Mouse (Mus musculus) stomach, embryonic 14.5 days (tissue): ENCODE results near the gene Dcaf11. TPM values are rescaled to one million over a fixed set of nuclear protein-coding genes. Genes with fewer than 3 reads are reported as not detected.

Experiments
- ATAC-seq: fragments of 200-750 bp; cut with Nextera tagmentation; 2 replicates; pipeline ENCODE4 v1.8.0; 2017; ENCODE audit warnings: low read depth, moderate TSS enrichment; ENCODE audit not compliant: insufficient number of reproducible peaks, insufficient read depth, low FRiP score
- H3K27ac ChIP-seq: fragments of 300-500 bp; sonication (generic); 2 replicates; pipeline ENCODE4 v1.5.1; 2014; ENCODE audit warnings: mild to moderate bottlenecking, low read length, moderate library complexity, mixed read lengths
- H3K27me3 ChIP-seq: fragments of 300-500 bp; sonication (generic); 2 replicates; pipeline ENCODE4 v1.6.1; 2014; ENCODE audit warnings: low read length, control low read depth, mixed read lengths; ENCODE audit not compliant: control insufficient read depth, insufficient read depth
- H3K36me3 ChIP-seq: fragments of 300-500 bp; sonication (generic); 2 replicates; pipeline ENCODE4 v1.6.1; 2014; ENCODE audit warnings: mild to moderate bottlenecking, control low read depth, low read length, moderate library complexity, mixed read lengths; ENCODE audit not compliant: control insufficient read depth, insufficient read depth
- H3K4me1 ChIP-seq: fragments of 300-500 bp; sonication (generic); 2 replicates; pipeline ENCODE4 v1.6.1; 2014; ENCODE audit warnings: low read length, control low read depth, mixed read lengths; ENCODE audit not compliant: control insufficient read depth, insufficient read depth
- H3K4me2 ChIP-seq: fragments of 300-500 bp; sonication (generic); replicated peaks from 2 replicates; pipeline ENCODE4 v1.6.1; 2014; ENCODE audit warnings: low read depth, low read length, control low read depth
- H3K4me3 ChIP-seq: fragments of 300-500 bp; sonication (generic); 2 replicates; pipeline ENCODE4 v1.5.1; 2014; ENCODE audit warnings: low read depth, low read length, control low read depth
- H3K9ac ChIP-seq: fragments of 300-500 bp; sonication (generic); replicated peaks from 2 replicates; pipeline ENCODE4 v1.6.1; 2014; ENCODE audit warnings: low read depth, mild to moderate bottlenecking, control low read depth, low read length, moderate library complexity, mixed read lengths
- H3K9me3 ChIP-seq: fragments of 300-500 bp; sonication (generic); 2 replicates; pipeline ENCODE4 v1.6.1; 2016; ENCODE audit warnings: low read depth, low read length, control low read depth; ENCODE audit not compliant: control insufficient read depth
- WGBS: fragments of 180-500 bp; shearing (Covaris S2); extraction: QIAGEN DNeasy Blood & Tissue Kit; methylation state at CpG from one replicate; pipeline ENCODE4 v1.1.7; 2014; 5-methylcytosine and 5-hydroxymethylcytosine counted together
- polyA plus RNA-seq: library from polyadenylated mRNA; unstranded; fragments of >200 nt; fragmentation: Nextera tagmentation; extraction: Ambion mirVana; gene quantifications from 2 replicates; pipeline ENCODE4 v1.2.1, GENCODE M21; 2014

The Dcaf11 gene
- polyA plus RNA-seq, 1 experiment from 2014 or later, result 67.6 TPM

DNA sequence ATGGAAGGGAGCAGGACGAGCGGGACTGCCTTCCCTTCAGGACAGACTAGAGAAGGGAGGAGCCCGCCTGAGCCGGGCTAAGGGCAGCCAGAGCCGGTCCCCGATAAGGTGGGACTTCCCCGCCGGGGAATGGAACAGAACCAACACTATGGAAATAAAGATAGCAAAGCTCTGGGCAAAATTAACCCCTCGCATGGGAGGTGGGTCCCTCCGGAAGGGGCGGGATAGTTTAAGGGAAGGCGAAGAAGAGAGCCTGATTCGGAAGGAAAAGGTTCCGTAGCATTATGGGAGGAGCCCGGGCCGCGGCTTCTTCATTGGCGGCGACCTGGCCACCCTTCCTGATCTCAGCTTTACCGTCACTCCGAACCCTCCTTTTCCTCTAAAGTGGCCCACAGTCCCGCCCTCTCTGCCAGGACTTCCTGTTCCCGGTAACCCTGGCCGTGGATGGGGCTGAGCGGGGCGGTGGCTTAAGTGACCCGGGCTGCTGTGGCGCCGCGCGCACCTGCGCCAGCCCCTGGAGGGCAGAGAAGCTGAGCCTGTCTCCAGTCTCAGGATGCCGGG is 31.6 kb downstream of the Dcaf11 start, which contains the start of gene Rnf31:
Rnf31 (plus strand) TSS at position 378 of the 561 bp plus-strand sequence.
- 0% methylated on average over 33 of the region's 33 CpGs for WGBS
- H3K4me2 ChIP-seq, result peak within 1 kb of the TSS; percentile 96
- peak within 1 kb of the TSS; percentile 86 for H3K4me3 ChIP-seq
- peak within 1 kb of the TSS; percentile 90 for H3K27ac ChIP-seq
- H3K36me3 ChIP-seq, result peaks cover 23% of the 10 kb centered on the region
- peak; percentile 90 for ATAC-seq
- H3K27me3 ChIP-seq, result no peaks in the 10 kb centered on the region
- H3K9ac ChIP-seq, result peak within 1 kb of the TSS; percentile 78
- H3K9me3 ChIP-seq, result no peaks in the 10 kb centered on the region
- peaks cover 18% of the 10 kb centered on the region for H3K4me1 ChIP-seq

GRCm38 (mm10) chr14:55592226-55592625 is 32.4 kb downstream of the Dcaf11 start:
- Histone ChIP-seq H3K9ac (peak overlapping the region; percentile 78), H3K4me2 (peak overlapping the region; percentile 96), H3K9me3 (no peaks in the 10 kb centered on the region), H3K27ac (peak overlapping the region; percentile 71; the same call in 1 of the 2 replicates), H3K27me3 (no peaks in the 10 kb centered on the region), H3K36me3 (peaks cover 31% of the 10 kb centered on the region), H3K4me3 (peak overlapping the region; percentile 86), H3K4me1 (peaks cover 18% of the 10 kb centered on the region)
- WGBS, result 5% methylated on average over 16 of the region's 16 CpGs
- no peak for ATAC-seq

GRCm38 (mm10) chr14:55596036-55596690 is 36.4 kb downstream of the Dcaf11 start:
- no peak overlapping the region for H3K9ac ChIP-seq
- ATAC-seq, result no peak
- H3K4me2 ChIP-seq, result no peak overlapping the region
- whole genome bisulfite sequencing, result 86% methylated on average over 13 of the region's 13 CpGs
- no peaks in the 10 kb centered on the region for H3K9me3 ChIP-seq
- H3K4me1 ChIP-seq, result peaks cover 14% of the 10 kb centered on the region
- no peak overlapping the region for H3K27ac ChIP-seq
- no peak overlapping the region for H3K4me3 ChIP-seq
- no peaks in the 10 kb centered on the region for H3K27me3 ChIP-seq
- H3K36me3 ChIP-seq, result peaks cover 51% of the 10 kb centered on the region

- Histone ChIP-seq H3K4me1 (peaks cover 6% of the 10 kb centered on the region; the same call in 1 of the 2 replicates), H3K27me3 (no peaks in the 10 kb centered on the region), H3K27ac (no peak overlapping the region), H3K9me3 (no peaks in the 10 kb centered on the region), H3K4me3 (no peak overlapping the region), H3K36me3 (peaks cover 71% of the 10 kb centered on the region), H3K4me2 (no peak overlapping the region), H3K9ac (no peak overlapping the region)
- WGBS, result 95% methylated on average over 21 of the region's 21 CpGs
- no peak for ATAC-seq
Measured at GRCm38 (mm10) chr14:55598521-55599390, 39.0 kb downstream of the Dcaf11 start.

DNA sequence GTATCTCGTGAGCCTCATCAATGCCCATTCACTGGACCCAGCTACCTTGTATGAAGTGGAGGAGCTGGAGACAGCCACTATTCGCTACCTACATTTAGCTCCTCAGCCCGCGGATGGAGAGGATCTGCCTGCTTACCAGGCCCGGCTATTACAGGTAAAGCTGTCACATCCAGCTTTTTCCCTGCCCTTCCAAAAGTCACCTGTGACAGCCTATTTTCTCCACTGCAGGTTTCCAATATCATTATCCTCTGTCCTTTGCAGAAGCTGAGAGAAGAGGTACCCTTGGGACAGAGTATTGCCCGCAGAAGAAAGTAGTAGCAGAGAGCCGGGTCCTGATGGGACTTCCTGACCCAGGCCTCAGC is 43.4 kb downstream of the Dcaf11 start, which contains the start of gene Irf9:
Irf9 (plus strand) TSS at position 301 of the 362 bp plus-strand sequence.
- WGBS, result 87% methylated on average over 7 of the region's 7 CpGs
- no peak for ATAC-seq
- Histone ChIP-seq H3K9ac (0 out of 2 replicates have a peak within 1 kb of the TSS, but pooled peaks have one; percentile 11), H3K4me2 (peak within 1 kb of the TSS; percentile 49), H3K4me1 (peaks cover 10% of the 10 kb centered on the region; the same call in 1 of the 2 replicates), H3K27me3 (no peaks in the 10 kb centered on the region), H3K27ac (peak within 1 kb of the TSS; percentile 79), H3K4me3 (peak within 1 kb of the TSS; percentile 29), H3K36me3 (peaks cover 59% of the 10 kb centered on the region), H3K9me3 (no peaks in the 10 kb centered on the region)

- Histone ChIP-seq H3K9ac (0 out of 2 replicates have a peak overlapping the region, but pooled peaks have one; percentile 11), H3K4me3 (peak overlapping the region; percentile 29), H3K9me3 (no peaks in the 10 kb centered on the region), H3K36me3 (peaks cover 56% of the 10 kb centered on the region), H3K4me2 (peak overlapping the region; percentile 49), H3K27me3 (no peaks in the 10 kb centered on the region), H3K4me1 (peaks cover 10% of the 10 kb centered on the region; the same call in 1 of the 2 replicates), H3K27ac (peak overlapping the region; percentile 79)
- 12% methylated on average over 19 of the region's 19 CpGs for WGBS
- ATAC-seq, result peak; percentile 93
Measured at GRCm38 (mm10) chr14:55603633-55604576, 44.1 kb downstream of the Dcaf11 start.

DNA sequence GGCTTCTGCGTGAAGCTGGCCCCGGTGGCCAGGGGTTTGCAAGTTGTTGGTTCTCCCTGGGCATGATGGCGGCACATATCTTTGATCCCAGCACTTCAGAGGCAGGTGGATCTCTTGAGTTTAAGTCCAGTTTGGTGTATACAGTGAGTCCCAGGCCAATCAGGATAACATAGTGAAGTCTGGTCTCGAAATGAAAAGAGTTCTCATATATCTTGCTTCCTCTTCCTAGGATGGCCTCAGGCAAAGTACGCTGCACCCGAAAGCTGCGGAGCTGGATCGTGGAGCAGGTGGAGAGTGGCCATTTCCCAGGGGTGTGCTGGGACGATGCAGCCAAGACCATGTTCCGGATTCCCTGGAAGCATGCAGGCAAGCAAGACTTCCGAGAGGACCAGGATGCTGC is 45.0 kb downstream of the Dcaf11 start:
- Histone ChIP-seq H3K4me3 (no peak overlapping the region), H3K9ac (0 out of 2 replicates have a peak overlapping the region, but pooled peaks have one; percentile 11), H3K4me1 (peaks cover 10% of the 10 kb centered on the region; the same call in 1 of the 2 replicates), H3K27me3 (no peaks in the 10 kb centered on the region), H3K27ac (no peak overlapping the region), H3K4me2 (no peak overlapping the region; the same call in 1 of the 2 replicates), H3K9me3 (no peaks in the 10 kb centered on the region), H3K36me3 (peaks cover 50% of the 10 kb centered on the region)
- ATAC-seq, result no peak
- WGBS, result 92% methylated on average over 11 of the region's 11 CpGs
